Mouse (Mus musculus): ENCODE data around the gene Slc39a5. TPM values are rescaled to one million over a fixed set of nuclear protein-coding genes. Genes with fewer than 3 reads are reported as not detected.

Slc39a5 gene
- polyA plus RNA-seq, 1 experiment: 0.73 TPM

- TF ChIP-seq POLR2A (IDR thresholded peaks at IDR 0.05; ENCODE audit: extremely low read depth, insufficient read depth, low read length) (no peak), CTCF (IDR thresholded peaks at IDR 0.05; ENCODE audit: extremely low read depth, insufficient read depth, low read length) (no peak)
- Histone ChIP-seq H3K4me1 (ENCODE audit: control insufficient read depth, insufficient read depth, low read length) (no peaks in the 10 kb centered on the region), H3K27ac (ENCODE audit: insufficient read depth, low read length) (no peak overlapping the region), H3K4me3 (ENCODE audit: insufficient read depth, low read length) (no peak overlapping the region)
Measured at GRCm38 (mm10) chr10:128400338-128400737, 691 bp downstream of the Slc39a5 start.

GRCm38 (mm10) chr10:128397466-128397865 lies 3.6 kb downstream of the Slc39a5 start:
- no peak overlapping the region for H3K27ac ChIP-seq (ENCODE audit: insufficient read depth, low read length)
- TF ChIP-seq CTCF (IDR thresholded peaks at IDR 0.05; ENCODE audit: extremely low read depth, insufficient read depth, low read length) (no peak), POLR2A (IDR thresholded peaks at IDR 0.05; ENCODE audit: extremely low read depth, insufficient read depth, low read length) (no peak)
- no peaks in the 10 kb centered on the region for H3K4me1 ChIP-seq (ENCODE audit: control insufficient read depth, insufficient read depth, low read length)
- no peak overlapping the region for H3K4me3 ChIP-seq (ENCODE audit: insufficient read depth, low read length)

DNA sequence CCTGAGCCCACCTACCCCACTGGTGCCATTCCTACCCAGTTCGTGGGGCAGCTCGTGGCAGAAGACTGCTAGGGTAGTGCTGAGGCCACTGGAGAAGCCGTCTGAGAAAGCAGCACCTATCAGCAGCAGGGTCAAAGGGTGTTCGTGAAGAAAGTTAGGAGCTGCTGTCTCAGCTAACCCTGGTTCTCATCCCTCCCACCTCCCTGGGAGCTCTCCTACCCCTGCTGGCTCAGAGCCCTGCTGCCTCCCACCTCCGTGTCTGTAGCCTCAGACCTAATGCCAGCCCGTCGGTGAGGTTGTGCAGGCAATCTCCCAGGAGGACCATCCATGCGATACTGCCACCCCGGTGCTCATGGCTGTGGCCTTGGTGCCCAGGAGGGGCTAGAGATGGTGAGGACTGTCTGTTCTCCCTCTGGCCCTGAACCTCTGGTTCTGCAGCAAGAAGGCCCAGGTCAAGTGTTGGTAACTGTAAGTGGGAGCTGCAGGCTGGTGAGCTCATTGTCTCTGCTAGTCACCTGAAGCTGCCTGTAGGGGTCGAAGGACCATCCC lies 4.2 kb downstream of the Slc39a5 start:
- TF ChIP-seq POLR2A (IDR thresholded peaks at IDR 0.05; ENCODE audit: extremely low read depth, insufficient read depth, low read length): no peak
- no peak for TF ChIP-seq CTCF (IDR thresholded peaks at IDR 0.05; ENCODE audit: extremely low read depth, insufficient read depth, low read length)
- Histone ChIP-seq H3K4me3 (ENCODE audit: insufficient read depth, low read length) (no peak overlapping the region), H3K27ac (ENCODE audit: insufficient read depth, low read length) (no peak overlapping the region)

GRCm38 (mm10) chr10:128396017-128396673 lies 4.9 kb downstream of the Slc39a5 start:
- TF ChIP-seq CTCF (IDR thresholded peaks at IDR 0.05; ENCODE audit: extremely low read depth, insufficient read depth, low read length) (no peak), POLR2A (IDR thresholded peaks at IDR 0.05; ENCODE audit: extremely low read depth, insufficient read depth, low read length) (no peak)
- H3K4me3 ChIP-seq (ENCODE audit: insufficient read depth, low read length): no peak overlapping the region
- no peak overlapping the region for H3K27ac ChIP-seq (ENCODE audit: insufficient read depth, low read length)

More for the DNA sequence above, 4.2 kb downstream of the Slc39a5 start:
- H3K4me1 ChIP-seq (ENCODE audit: control insufficient read depth, insufficient read depth, low read length): no peaks in the 10 kb centered on the region

GRCm38 (mm10) chr10:128391850-128392249 lies 9.2 kb downstream of the Slc39a5 start:
- no peak overlapping the region for H3K27ac ChIP-seq (ENCODE audit: insufficient read depth, low read length)
- TF ChIP-seq POLR2A (IDR thresholded peaks at IDR 0.05; ENCODE audit: extremely low read depth, insufficient read depth, low read length) (no peak), CTCF (IDR thresholded peaks at IDR 0.05; ENCODE audit: extremely low read depth, insufficient read depth, low read length) (no peak)
- no peak overlapping the region for H3K4me3 ChIP-seq (ENCODE audit: insufficient read depth, low read length)
- no peaks in the 10 kb centered on the region for H3K4me1 ChIP-seq (ENCODE audit: control insufficient read depth, insufficient read depth, low read length)

More at GRCm38 (mm10) chr10:128396017-128396673, 4.9 kb downstream of the Slc39a5 start:
- no peaks in the 10 kb centered on the region for H3K4me1 ChIP-seq (ENCODE audit: control insufficient read depth, insufficient read depth, low read length)

- H3K4me3 ChIP-seq (ENCODE audit: insufficient read depth, low read length): no peak overlapping the region
- H3K4me1 ChIP-seq (ENCODE audit: control insufficient read depth, insufficient read depth, low read length): no peaks in the 10 kb centered on the region
- no peak overlapping the region for H3K27ac ChIP-seq (ENCODE audit: insufficient read depth, low read length)
- TF ChIP-seq CTCF (IDR thresholded peaks at IDR 0.05; ENCODE audit: extremely low read depth, insufficient read depth, low read length) (no peak), POLR2A (IDR thresholded peaks at IDR 0.05; ENCODE audit: extremely low read depth, insufficient read depth, low read length) (no peak)
Measured at GRCm38 (mm10) chr10:128390366-128390765, 10.7 kb downstream of the Slc39a5 start.

- TF ChIP-seq POLR2A (IDR thresholded peaks at IDR 0.05; ENCODE audit: extremely low read depth, insufficient read depth, low read length): no peak
- no peak for TF ChIP-seq CTCF (IDR thresholded peaks at IDR 0.05; ENCODE audit: extremely low read depth, insufficient read depth, low read length)
- Histone ChIP-seq H3K27ac (ENCODE audit: insufficient read depth, low read length) (no peak overlapping the region), H3K4me3 (ENCODE audit: insufficient read depth, low read length) (no peak overlapping the region), H3K4me1 (ENCODE audit: control insufficient read depth, insufficient read depth, low read length) (no peaks in the 10 kb centered on the region)
Measured at GRCm38 (mm10) chr10:128389570-128389969, 11.5 kb downstream of the Slc39a5 start.

DNA sequence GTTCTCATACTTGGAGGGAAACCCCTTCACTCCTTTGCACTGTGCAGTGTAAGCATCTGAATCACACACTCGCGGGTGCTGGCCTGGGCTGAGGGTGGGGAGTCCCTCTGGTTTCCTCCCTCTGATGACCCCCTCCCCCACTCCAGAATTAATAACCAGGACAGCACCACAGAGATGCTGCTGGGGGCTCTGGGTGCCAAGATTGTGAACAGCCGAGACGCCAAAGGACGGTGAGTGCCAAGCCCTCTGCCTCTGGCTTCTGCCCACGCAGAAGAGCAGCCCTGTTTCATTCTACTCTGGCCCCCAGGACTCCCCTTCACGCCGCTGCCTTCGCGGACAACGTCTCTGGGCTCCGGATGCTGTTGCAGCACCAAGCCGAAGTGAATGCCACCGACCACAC lies 12.1 kb downstream of the Slc39a5 start:
- no peak overlapping the region for H3K27ac ChIP-seq (ENCODE audit: insufficient read depth, low read length)
- no peak for TF ChIP-seq POLR2A (IDR thresholded peaks at IDR 0.05; ENCODE audit: extremely low read depth, insufficient read depth, low read length)
- TF ChIP-seq CTCF (IDR thresholded peaks at IDR 0.05; ENCODE audit: extremely low read depth, insufficient read depth, low read length): no peak

GRCm38 (mm10) chr10:128385902-128386301 lies 15.1 kb downstream of the Slc39a5 start:
- TF ChIP-seq CTCF (IDR thresholded peaks at IDR 0.05; ENCODE audit: extremely low read depth, insufficient read depth, low read length) (no peak), POLR2A (IDR thresholded peaks at IDR 0.05; ENCODE audit: extremely low read depth, insufficient read depth, low read length) (no peak)
- no peak overlapping the region for H3K27ac ChIP-seq (ENCODE audit: insufficient read depth, low read length)
- no peak overlapping the region for H3K4me3 ChIP-seq (ENCODE audit: insufficient read depth, low read length)

More for the DNA sequence above, 12.1 kb downstream of the Slc39a5 start:
- no peaks in the 10 kb centered on the region for H3K4me1 ChIP-seq (ENCODE audit: control insufficient read depth, insufficient read depth, low read length)
- no peak overlapping the region for H3K4me3 ChIP-seq (ENCODE audit: insufficient read depth, low read length)

DNA sequence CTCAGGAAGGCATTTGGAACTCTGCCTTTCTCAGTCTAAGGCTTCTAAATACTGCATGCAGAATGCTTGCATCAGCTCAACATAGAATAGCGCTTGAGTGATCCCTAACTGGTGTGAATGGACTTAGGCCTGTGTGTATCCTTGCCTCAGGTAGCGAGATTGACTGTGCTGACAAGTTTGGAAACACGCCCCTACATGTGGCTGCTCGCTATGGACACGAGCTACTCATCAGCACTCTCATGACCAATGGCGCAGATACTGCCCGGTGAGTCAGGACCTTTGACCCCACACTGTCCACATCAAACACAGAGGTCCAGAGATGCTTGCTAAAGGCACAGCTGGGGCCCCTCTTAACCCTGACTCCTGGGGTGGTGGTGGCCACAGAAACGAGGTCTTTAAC lies 18.5 kb downstream of the Slc39a5 start:
- TF ChIP-seq POLR2A (IDR thresholded peaks at IDR 0.05; ENCODE audit: extremely low read depth, insufficient read depth, low read length): no peak

More at GRCm38 (mm10) chr10:128385902-128386301, 15.1 kb downstream of the Slc39a5 start:
- no peaks in the 10 kb centered on the region for H3K4me1 ChIP-seq (ENCODE audit: control insufficient read depth, insufficient read depth, low read length)

More for the DNA sequence above, 18.5 kb downstream of the Slc39a5 start:
- no peak overlapping the region for H3K27ac ChIP-seq (ENCODE audit: insufficient read depth, low read length)
- peaks cover 6% of the 10 kb centered on the region for H3K4me1 ChIP-seq (ENCODE audit: control insufficient read depth, insufficient read depth, low read length)
- H3K4me3 ChIP-seq (ENCODE audit: insufficient read depth, low read length): no peak overlapping the region

Data from cortical plate, adult 2 months (tissue).